Mouse (Mus musculus): ENCODE measurements at regions not wholly inside any gene's neighbourhood (a gene's known extent, or its start where the extent isn't known, plus 50 kb on each side); places are given as distances from the start of the nearest gene placed in this dataset.

DNA sequence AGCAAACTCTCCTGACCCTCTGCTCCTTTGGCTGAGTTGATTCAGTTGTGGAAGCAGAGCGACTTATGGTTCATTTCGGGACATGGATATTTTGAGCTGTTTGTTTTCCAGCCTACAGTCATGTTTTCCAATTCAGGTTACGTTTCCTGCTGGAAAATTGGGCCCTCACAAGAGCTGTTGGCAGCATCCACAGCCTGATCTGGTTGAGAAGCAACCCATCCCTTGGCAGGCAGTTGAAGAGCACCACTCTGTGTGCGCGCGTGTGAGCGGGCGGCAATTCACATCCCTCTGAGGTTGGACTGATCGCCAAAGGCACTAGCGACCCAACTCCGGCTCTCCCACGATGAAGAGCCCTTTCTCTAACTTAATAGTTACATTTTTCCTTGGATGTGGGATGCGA, 457.1 kb downstream of the Tmem38b start:
- DNase-seq, result no peak

DNA sequence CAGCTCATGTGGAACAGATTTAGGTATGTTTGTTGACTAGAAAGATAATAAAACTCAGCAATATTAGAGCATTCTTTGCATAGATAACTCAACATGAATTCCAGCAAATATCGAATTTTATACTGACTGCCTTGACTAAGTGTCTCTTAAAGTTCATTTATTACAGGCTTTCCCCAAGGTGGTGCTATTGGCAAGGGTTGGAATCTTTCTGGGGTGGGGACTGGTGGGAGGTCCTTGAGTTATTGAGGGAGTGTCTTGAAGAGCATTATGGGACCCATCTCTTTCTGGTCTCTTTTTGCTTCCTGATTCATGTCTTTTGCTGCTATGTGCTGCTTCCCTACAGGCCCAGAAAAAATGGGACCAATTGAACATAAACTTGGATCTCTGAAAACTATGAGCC, 488.0 kb downstream of the Tmem38b start:
- DNase-seq, result peak in 1 of 2 experiments; percentile 2

DNA sequence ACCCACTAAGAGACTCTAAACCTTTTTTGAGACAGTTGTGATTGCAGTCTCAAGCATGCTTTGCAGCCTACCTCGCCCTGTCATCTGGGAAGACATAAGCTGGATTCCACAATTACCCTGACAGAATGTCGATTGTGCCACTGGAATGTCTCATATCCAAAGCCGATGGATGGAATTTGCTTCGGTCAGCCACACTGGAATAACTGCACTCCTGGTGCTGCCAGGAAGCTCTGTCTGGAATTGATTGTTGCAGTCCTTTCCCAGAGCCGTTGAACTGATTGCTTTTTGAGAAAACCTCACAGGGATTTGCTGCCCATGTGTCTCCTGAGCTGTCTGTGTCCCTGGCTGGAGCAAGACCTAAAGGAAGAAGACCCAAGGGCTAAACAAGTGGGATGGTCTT, 499.0 kb downstream of the Tmem38b start:
- DNase-seq, result no peak

DNA sequence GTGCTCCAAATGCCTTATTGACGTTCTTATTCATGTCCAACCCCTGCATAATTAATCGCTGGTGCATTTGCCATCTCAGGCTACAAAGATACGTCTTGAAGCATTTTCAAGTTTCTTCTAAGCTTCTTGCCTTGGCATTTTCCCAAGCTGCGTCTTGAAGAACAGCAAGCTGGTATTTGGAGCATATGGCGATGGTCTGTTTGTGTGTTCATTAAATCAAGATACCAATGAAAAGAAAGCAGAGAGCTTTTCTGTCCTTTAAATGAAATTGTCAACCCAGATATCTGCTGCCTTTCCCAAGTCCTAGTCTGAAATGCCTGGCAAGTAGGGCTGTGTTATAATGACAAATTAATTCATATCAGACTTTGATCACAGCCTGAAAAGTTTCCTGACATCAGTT, 502.4 kb downstream of the Tmem38b start:
- no peak for DNase-seq

DNA sequence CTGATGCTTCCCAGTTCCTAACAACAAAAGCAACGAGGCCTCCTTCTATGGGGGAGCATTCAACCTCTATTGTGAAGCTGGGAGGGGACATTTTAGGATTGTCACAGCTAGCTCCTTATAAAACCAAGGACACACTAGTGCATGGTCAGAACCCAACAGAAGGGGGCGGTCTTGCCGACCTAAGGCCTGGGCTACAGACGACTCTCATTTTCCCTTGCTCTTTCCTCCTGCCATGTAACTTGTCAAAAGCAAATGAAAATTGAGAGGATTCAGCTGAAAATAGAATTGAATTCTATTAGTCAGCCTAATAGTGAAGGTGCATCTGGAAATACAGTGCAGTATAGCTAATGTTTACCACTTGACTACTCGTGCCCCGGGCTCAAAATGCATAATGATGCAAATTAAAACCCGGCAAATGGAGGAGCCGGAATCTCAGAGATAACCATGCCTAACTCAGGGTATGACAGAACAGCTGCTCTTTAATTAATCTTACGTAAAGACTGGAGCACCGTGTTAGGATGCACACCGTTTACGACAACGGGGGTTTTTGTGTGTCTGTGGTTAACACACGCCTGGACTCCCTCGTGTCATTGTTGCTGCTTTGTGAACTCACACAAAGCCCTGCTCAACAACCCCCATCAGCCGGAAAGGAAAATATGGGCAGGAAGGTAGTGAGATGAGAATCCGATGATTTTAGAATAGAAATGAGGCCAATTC, 503.0 kb downstream of the Tmem38b start:
- no peak for DNase-seq

DNA sequence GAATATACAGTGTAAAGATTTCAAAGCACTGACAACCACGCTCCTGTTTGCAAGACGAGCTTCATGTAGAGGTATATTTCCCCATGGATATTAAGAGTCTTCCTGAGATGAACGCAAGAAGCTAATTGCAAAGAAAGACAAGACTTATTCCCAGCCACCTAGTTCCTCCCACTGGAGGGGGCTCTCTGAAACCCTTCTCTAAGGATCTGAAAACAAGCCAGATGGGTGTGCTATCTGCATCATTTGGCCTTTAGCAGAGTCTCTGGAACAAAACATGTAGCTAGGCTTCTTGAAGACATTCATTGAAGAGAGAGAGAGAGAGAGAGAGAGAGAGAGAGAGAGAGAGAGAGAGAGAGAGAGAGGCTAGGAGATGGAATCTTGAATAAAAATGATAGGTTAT, 504.8 kb downstream of the Tmem38b start:
- no peak for DNase-seq

DNA sequence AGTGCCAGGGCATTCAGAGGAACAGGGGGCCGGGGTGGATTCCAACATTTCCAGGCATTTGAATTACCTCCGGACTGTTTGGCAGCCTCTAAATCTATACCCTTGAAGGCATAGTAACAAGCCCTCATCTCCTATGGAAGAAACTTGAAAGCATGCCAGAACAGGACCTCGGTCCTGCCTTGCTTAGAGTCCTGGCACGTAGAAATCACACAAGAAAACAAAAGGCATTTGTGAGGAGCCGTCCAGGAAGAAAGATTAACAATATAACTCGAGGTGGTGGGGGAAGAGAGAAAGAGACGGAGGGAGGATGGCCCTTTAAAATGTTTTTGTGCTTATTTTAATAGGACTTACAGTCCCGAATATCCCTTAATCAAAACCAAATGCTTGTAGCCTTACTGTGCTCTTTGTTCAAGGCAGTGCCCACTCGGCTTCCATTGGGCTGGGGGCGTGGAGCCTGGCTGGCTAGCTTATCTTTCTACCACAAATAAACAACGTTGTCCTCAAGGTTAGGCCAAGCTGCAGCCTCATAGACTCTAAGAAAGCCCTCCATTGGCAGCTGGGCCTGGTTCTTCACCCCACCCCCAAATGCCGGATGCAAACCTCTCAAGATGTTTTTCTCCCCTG, 505.9 kb downstream of the Tmem38b start:
- DNase-seq, result no peak

DNA sequence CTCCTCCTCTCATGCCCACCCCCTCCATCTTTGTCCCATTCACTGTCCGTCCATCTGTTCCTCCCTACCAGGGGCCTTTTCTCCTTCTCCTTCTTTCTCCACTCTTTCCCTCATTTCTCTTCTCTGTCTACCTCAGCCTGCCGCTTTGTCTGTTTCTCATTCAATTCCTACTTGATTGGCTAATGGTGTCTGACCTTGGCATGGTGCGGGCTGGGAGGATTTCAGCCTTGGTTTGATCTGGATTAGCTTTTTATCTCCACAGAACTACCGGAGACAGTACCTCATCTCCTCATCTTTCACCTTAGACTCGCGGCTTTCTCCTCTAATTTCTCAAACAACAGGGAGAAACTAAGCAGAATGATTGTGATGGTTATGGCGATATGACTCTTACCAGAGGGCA, 506.4 kb downstream of the Tmem38b start:
- DNase-seq, result peak in 1 of 2 experiments; percentile 27

DNA sequence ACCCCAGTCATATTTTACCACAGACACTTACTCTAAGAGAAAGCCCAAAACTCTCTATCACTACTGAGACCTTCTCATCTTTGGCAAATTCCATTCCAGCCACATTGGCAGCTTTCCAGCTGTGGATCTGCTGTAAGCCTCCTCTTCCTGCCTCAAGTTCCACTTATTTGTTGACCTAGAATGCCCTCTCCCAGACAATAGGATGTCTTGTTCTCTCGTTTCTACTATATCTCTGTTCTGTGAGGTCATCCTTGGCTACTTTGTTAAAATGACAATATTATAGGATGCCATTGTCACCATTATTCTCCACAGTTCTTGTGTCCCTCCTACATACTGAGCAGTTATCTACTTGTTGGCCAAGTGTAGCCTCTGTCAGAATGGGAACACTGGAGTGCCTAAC, 512.7 kb downstream of the Tmem38b start:
- peak; percentile 12 to 25 for DNase-seq

DNA sequence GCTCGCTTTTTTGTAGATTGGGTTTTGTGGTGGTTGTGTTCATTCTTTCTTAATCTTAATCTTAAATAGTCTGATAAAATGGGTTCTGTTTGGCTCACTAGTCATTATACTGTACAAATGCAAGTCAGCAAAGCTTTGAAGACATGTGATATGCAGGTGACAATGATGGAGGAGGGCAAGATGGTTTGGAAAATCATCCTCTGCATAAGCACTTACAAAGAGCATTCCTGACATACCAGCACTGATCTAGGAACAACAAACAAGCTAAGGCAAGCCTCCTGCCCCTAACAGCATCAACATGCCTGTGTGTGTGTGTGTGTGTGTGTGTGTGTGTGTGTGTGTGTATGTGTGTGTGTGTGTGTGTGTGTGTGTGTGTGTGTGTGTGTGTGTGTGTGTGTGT, 514.3 kb downstream of the Tmem38b start:
- no peak for DNase-seq

DNA sequence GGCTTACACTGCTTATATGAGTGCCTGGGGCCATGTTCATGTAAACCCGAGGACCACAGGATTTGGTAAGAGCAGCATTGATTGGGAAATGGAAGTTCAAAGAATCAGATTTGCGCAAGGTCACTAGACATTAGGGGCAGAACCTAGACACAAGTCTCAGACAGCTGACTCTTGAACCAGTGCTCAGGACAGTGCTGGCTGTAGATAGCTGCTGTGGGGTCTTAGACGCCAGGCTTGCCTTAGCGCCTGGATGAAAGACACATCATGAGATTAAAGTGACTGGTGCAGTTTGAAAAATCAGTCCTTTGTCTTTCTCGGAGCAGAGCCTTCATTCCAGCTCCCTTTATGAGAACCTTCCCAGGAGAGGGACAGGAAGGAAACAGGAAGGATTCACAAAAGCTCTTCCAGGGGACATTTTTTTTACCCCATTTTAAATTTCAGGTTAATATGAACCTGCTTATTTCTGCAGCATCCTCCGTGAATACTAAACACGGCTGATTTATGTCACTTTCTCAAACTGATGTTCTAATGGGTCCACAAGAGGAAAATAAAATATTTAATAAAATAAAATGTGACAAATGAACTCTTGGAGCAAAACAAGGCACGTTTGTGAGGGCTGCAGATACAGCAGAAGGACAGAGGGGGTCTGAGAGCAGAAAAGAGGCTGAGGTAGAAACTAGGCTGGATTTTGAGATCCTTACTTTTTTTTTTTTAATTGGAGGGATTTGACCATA, 528.0 kb downstream of the Tmem38b start:
- DNase-seq, result no peak

DNA sequence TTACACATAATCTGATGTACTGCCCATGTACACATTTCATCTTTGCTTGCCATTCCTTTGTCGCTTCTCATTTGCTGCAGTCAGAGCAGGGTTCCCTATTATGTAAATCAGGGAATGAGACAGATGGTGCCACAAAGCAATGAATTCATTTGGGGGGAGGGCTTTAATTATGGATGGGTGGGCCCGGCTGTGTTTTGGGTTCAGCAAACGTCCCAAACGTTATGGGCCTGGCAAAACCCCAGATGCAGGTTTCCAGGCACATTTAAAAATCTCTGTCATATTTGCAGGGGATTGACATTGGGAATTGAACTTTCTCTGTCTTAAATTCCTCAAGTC, 528.5 kb downstream of the Tmem38b start:
- no peak for DNase-seq

DNA sequence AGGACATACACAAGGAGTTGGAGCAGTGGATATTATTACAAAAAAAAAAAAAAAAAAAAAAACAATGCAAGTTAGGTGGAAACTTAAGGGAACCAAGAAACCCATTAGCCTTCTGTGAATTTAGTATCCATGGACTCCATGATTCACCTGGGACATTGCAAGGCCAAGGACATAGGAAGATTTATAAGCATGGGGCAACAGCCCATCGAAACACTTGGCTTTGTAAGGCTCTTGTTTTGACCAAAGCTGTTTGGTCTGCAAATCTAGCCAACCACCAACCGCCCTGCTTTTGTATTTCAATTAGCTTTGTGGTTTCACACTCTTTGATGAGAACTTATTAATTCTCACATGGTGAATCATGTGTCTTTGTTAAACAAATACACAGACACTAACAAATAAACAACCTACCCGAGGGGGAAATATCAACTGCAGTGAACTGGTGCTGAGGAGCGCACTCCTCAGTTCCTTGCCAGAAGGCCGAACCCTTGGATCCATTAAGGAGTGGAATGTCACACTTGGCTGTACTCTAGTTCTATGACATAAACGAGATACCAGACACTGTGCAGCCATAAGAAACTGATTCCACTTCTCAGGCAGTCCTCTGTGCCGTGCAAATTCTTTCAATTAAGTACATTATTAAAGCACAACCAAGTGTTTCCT, 529.7 kb downstream of the Tmem38b start:
- peak; percentile 38 to 47 for DNase-seq

DNA sequence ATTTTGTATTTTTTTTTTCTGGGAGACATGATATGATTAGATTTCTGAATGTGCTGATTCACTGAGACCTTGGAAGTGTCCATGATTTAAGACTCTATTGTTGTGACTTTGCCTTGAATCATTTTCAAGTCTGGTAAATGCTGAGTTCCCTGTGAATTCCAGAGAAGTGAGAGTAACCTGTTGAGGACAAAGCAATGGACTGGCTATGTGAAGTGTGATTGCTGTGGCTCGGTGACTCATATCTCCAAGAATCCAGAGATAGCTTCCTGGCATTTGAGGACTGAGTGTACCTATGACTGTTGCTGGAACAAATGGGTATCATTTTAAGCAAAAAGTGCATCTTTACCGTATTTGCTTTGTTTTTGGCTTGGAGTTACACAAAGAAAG, 530.2 kb downstream of the Tmem38b start:
- DNase-seq, result peak; percentile 33 to 42

DNA sequence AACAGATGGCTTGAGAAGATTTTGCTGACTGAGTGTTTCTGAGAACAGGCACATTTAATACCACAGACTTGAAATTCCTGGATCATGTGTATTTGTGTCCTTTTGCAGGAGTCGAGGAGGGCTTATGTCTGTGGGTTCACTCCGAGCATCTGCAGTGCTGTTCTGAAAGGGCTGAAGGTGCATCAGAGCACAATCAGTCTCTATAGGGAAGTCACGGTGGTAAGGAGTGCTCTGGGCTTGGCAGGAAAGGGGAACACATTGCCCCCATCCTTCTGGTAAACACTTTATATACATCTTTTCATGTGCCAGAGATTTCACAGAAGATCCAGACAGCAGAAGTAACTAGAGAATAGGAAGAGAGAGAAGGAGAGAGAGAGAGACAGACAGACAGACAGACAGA, 545.1 kb downstream of the Tmem38b start:
- no peak for DNase-seq

DNA sequence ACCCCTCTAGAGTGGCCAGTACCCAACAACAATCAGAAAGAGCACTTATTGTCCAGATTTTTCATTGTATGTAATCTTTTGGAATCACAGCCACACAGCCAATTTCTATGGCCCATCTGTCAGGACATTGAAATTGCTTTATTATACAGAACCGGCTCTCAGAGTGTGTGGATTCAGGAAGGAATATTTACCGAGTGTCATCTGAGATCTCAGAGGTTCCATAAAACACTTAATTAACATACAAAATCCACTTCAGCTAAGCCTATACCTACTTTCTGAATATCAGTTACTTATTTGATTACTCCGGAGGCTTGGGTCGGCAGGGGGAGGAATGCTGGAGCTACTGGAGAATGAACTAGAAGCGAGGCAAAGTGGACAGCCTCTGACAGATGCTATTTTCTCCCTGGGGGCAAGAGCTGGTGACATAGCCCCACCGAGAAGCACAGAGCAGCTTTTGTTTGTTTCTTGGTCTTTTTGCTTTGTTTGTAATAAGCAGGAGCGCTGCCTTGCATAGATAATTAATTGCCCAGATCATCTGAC, 545.6 kb downstream of the Tmem38b start:
- DNase-seq, result no peak

DNA sequence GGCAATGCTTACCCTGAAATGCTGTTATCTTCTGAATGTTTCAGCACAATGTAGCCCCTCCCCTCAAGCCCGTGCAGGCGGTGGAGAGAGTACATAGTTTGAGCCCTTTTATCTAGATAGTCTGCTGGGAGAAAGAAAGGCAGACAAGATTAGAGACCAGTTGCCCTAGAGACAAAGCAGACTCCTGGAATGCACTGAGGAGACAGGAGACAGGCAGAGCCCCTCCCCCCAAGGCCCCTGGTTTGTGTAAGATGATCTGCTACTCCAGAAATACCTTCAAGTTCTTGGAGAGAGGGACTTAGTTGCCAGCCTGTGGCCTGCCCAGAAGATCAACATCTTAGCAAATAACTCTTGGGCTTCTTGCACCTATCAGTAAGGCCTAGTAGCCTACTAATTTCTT, 547.8 kb downstream of the Tmem38b start:
- DNase-seq, result no peak

DNA sequence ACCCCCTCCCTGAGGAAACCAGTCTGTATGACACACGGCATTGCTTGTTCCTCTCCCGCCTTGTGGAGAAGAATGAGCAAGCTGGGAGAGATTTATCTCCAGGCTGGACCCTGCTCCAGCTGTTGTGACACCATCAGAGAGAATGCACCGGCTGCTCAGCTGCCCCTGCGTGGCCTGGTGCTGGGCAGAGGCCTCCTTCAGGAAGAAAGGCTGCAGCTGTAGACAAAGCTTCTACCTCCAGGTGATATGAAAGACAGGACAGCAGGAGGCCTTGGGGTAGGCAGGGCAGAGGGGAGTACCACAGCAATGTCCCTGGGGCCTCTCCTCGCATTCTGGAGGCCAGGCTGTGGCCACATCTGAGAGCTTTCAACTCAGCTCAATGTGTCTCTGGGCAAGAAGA, 548.6 kb downstream of the Tmem38b start:
- no peak for DNase-seq

DNA sequence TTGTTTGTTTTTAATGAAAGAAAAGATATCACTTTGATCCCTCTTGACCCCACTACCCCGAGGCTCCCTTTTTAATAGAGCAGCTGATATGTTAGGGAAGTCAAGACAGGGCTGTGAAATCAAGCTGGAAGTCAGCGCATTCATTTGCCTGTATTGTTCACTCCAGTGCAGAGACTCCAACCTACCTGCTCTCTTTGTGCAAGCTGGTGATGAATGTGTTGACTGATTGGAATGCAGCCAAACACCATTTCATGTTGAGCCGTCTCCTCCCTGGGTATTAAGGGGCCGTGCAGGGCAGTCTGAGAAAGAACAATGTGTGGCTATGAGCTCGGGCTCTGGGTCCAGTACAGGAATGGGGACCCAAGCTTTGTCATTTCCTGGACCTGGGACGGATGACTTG, 557.4 kb upstream of the Zfp462 start:
- no peak for DNase-seq

DNA sequence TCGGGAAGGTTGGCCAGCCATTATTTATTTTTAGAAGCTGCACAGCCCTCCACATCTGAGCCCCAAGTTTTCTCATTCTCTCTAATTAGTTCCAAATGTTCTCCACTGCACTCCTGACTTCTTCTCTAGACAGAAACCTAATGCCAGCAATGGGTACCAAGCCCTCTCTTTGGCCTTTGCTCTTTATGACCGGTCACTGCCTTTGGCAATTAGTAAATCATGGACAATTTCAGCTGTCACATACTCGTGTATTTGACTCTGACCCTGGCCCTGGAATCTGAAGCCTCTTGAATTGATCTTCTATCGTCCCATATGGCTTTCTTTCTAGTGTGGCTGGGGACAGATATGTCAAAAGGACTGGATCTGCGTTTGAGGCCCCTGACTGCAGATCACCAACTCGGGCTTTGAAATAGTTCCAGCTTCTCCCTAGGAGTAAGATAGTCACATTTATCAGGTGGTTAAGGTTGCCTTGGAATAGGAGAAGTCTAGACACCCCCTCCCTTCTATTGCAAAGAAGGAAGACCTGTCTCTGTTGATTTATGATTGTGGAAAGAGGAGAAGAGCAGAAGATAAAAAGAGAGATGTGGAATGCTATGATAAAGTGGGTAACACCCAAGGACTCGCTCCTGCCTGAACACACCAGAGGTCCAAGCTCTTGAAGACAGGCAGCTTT, 553.2 kb upstream of the Zfp462 start:
- no peak for DNase-seq

DNA sequence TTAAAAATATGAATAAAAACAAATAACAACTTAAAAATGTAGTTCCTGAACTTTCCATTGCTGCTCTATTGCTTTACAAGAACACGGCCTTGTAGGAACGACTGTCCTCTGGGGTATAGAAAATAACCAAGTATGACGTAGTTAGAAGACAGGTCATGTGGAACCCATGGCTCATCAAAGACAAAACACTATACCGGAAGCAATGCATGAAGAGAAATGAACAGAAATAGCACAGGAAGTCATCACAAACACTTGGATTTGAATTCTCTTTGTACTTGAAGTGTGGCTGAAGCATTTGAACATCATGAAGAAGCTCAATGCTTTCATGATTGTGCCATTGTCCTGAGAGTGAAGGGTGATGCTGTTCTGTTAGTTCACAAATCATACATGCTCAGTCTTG, 538.7 kb upstream of the Zfp462 start:
- no peak for DNase-seq

DNA sequence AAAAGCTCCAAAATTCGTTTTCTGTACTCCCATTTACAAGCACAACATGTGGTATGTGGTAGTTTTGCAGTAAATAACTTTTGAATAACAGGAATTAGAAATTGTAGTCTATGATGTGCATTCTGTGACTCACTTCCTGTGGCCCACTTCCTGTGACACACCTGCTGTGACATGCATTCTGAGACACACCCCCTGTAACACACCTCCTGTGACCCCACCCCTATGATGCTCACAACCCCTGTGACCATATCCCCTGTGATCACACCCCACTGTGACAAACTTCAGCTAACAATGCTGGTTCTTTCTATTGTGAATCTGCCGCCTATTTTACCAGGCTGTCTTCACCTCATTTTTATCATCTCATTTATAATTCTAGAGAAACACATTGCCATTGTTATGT, 536.9 kb upstream of the Zfp462 start:
- DNase-seq, result no peak

Measured in adrenal gland, postnatal 36 days (tissue).